Mouse (Mus musculus) liver, embryonic 15.5 days (tissue): Measurements from ENCODE around the gene Phex. TPM values are rescaled to one million over a fixed set of nuclear protein-coding genes. Genes with fewer than 3 reads are reported as not detected.

Experiments used
- ATAC-seq: fragments of 200-750 bp; cut with Nextera tagmentation; 2 replicates; pipeline ENCODE4 v1.8.0; 2017; ENCODE audit warnings: moderate number of reproducible peaks, mild to moderate bottlenecking, moderate library complexity; ENCODE audit not compliant: insufficient read depth
- H3K27ac ChIP-seq: fragments of 300-500 bp; sonication (generic); replicated peaks from 2 replicates; pipeline ENCODE4 v1.5.1; 2015; ENCODE audit warnings: mild to moderate bottlenecking, inconsistent platforms
- H3K27me3 ChIP-seq: fragments of 300-500 bp; sonication (generic); 2 replicates; pipeline ENCODE4 v1.6.1; 2015; ENCODE audit warnings: mild to moderate bottlenecking, inconsistent platforms
- H3K36me3 ChIP-seq: fragments of 300-500 bp; sonication (generic); replicated peaks from 2 replicates; pipeline ENCODE4 v1.6.1; 2015; ENCODE audit warnings: moderate library complexity, mild to moderate bottlenecking, inconsistent platforms
- H3K4me1 ChIP-seq: fragments of 300-500 bp; sonication (generic); replicated peaks from 2 replicates; pipeline ENCODE4 v1.6.1; 2015; ENCODE audit warnings: inconsistent platforms
- H3K4me2 ChIP-seq: fragments of 300-500 bp; sonication (generic); 2 replicates; pipeline ENCODE4 v1.6.1; 2015; ENCODE audit warnings: moderate library complexity, mild to moderate bottlenecking, inconsistent platforms
- H3K4me3 ChIP-seq: fragments of 300-500 bp; sonication (generic); replicated peaks from 2 replicates; pipeline ENCODE4 v1.5.1; 2015; ENCODE audit warnings: mild to moderate bottlenecking, inconsistent platforms
- H3K9ac ChIP-seq: fragments of 300-500 bp; sonication (generic); 2 replicates; pipeline ENCODE4 v1.6.1; 2015; ENCODE audit warnings: moderate library complexity, mild to moderate bottlenecking, inconsistent platforms
- H3K9me3 ChIP-seq: fragments of 300-500 bp; sonication (generic); replicated peaks from 2 replicates; pipeline ENCODE4 v1.6.1; 2016; ENCODE audit warnings: inconsistent platforms
- WGBS: fragments of 180-500 bp; shearing (Covaris S2); methylation state at CpG from one replicate; pipeline ENCODE4 v1.1.7; 2015; ENCODE audit warnings: mixed read lengths; ENCODE audit not compliant: insufficient replicate concordance; 5-methylcytosine and 5-hydroxymethylcytosine counted together
- polyA plus RNA-seq: library from polyadenylated mRNA; unstranded; fragments of >200 nt; fragmentation: Nextera tagmentation; extraction: Ambion mirVana; gene quantifications from 2 replicates; pipeline ENCODE4 v1.2.1, GENCODE M21; 2015

Gene Phex
- polyA plus RNA-seq, 1 experiment from 2014 or later, result not detected

DNA sequence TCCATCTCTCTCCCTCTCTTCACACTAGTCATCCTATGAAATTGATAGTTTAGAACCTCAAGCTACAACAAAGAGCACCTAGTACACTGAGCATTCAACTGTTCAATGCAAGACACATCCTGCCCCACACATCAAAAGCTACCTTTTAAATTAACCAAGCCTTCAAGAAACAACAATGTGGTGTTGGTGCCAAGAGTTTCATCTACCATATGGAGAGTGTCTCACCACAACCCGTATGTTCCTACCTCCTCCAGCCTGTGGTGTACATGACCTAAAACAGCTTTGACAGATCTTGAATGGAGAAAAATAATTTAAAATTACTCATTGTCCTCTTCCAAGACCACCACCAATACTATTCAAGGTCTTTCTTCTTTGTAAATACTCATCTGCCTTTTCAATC lies 106.9 kb downstream of the Phex start:
- no peak for ATAC-seq
- WGBS, result 70% methylated on average over 1 of the region's 1 CpGs
- no peak overlapping the region for H3K9ac ChIP-seq
- no peaks in the 10 kb centered on the region for H3K9me3 ChIP-seq
- H3K36me3 ChIP-seq, result no peaks in the 10 kb centered on the region
- H3K27ac ChIP-seq, result no peak overlapping the region
- no peaks in the 10 kb centered on the region for H3K4me1 ChIP-seq
- H3K4me2 ChIP-seq, result no peak overlapping the region
- no peak overlapping the region for H3K4me3 ChIP-seq
- H3K27me3 ChIP-seq, result no peaks in the 10 kb centered on the region

DNA sequence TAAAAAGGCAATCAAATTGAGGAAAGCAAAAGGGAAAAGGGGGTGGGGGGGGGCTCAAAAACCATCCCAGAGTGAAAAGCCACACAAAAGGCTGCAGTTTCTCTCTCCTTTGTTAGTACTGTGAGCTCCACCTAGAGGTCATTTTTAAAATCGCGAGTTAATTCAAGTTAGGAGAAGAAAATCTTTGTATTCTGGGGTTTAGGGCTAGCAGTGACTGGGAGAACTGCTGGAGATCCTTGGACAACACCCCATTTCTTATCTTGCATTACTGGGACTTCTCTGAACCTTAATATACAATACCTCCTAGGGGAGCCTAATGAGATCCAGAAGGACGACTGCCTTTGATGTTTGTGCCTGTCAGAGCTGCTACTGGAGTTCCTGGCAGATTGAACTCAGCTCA lies 107.7 kb downstream of the Phex start:
- Histone ChIP-seq H3K4me1 (no peaks in the 10 kb centered on the region), H3K9me3 (no peaks in the 10 kb centered on the region), H3K9ac (no peak overlapping the region), H3K27ac (no peak overlapping the region), H3K4me2 (no peak overlapping the region), H3K27me3 (no peaks in the 10 kb centered on the region), H3K4me3 (no peak overlapping the region), H3K36me3 (no peaks in the 10 kb centered on the region)
- WGBS, result 8% methylated on average over 3 of the region's 3 CpGs
- no peak for ATAC-seq

GRCm38 (mm10) chrX:157306796-157307405 lies 108.2 kb downstream of the Phex start:
- H3K9ac ChIP-seq, result no peak overlapping the region
- no peak overlapping the region for H3K27ac ChIP-seq
- no peaks in the 10 kb centered on the region for H3K27me3 ChIP-seq
- no peaks in the 10 kb centered on the region for H3K4me1 ChIP-seq
- WGBS, result 44% methylated on average over 4 of the region's 4 CpGs
- no peak overlapping the region for H3K4me3 ChIP-seq
- no peaks in the 10 kb centered on the region for H3K36me3 ChIP-seq
- ATAC-seq, result no peak
- no peak overlapping the region for H3K4me2 ChIP-seq
- H3K9me3 ChIP-seq, result no peaks in the 10 kb centered on the region

DNA sequence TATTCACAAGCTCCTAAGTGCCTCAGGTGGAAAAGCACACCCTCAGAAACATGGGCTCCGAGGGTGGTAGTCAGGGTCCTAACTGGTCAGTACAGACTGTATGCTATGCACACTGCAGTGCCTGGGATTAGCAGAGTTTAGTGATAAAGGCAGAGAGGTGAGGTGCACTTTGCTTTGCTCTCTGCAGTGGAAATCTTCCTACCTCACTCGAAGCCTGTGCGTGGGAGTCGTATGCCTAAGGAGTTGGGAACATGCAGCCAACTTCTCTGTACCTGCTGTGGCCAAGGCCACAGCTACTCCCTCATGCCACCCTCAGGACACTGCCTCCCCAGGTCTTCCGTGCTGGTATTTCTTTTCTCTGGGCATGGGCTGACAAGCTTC lies 109.3 kb downstream of the Phex start:
- H3K36me3 ChIP-seq, result no peaks in the 10 kb centered on the region
- no peak overlapping the region for H3K4me3 ChIP-seq
- H3K4me2 ChIP-seq, result no peak overlapping the region
- H3K27ac ChIP-seq, result no peak overlapping the region
- no peaks in the 10 kb centered on the region for H3K4me1 ChIP-seq
- no peaks in the 10 kb centered on the region for H3K27me3 ChIP-seq
- H3K9ac ChIP-seq, result no peak overlapping the region
- no peak for ATAC-seq
- no peaks in the 10 kb centered on the region for H3K9me3 ChIP-seq
- WGBS, result 52% methylated on average over 5 of the region's 5 CpGs

GRCm38 (mm10) chrX:157305193-157305851 lies 109.8 kb downstream of the Phex start:
- H3K27me3 ChIP-seq, result no peaks in the 10 kb centered on the region
- WGBS, result 17% methylated on average over 6 of the region's 6 CpGs
- ATAC-seq, result no peak

GRCm38 (mm10) chrX:157292411-157292810 lies 122.7 kb downstream of the Phex start:
- Histone ChIP-seq H3K27me3 (no peaks in the 10 kb centered on the region), H3K4me1 (no peaks in the 10 kb centered on the region), H3K36me3 (no peaks in the 10 kb centered on the region), H3K9me3 (no peaks in the 10 kb centered on the region), H3K27ac (no peak overlapping the region), H3K4me3 (no peak overlapping the region), H3K4me2 (no peak overlapping the region), H3K9ac (no peak overlapping the region)
- ATAC-seq, result no peak

More at GRCm38 (mm10) chrX:157305193-157305851, 109.8 kb downstream of the Phex start:
- Histone ChIP-seq H3K36me3 (no peaks in the 10 kb centered on the region), H3K4me2 (no peak overlapping the region), H3K27ac (no peak overlapping the region), H3K4me1 (no peaks in the 10 kb centered on the region), H3K4me3 (no peak overlapping the region), H3K9ac (no peak overlapping the region), H3K9me3 (no peaks in the 10 kb centered on the region)

DNA sequence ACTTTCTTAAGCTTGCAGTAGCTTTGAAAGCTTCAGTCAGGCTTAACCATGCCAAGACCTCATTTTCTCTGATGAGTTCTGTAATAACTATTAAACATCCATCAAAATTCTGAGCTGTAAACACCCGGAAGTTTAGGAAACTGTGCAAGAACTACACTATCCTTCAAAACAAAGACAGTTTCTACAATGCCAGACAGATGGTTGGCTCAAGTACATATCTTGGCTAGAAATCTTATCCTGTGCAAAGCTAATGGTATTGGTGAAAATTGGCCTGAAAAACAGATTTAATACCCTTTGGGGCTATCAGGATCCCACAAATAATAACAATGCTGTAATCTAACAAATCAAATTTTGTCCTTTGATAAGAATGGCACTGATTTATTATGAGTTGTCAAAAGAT lies 138.5 kb downstream of the Phex start:
- Histone ChIP-seq H3K4me2 (no peak overlapping the region), H3K27me3 (no peaks in the 10 kb centered on the region), H3K27ac (no peak overlapping the region), H3K9me3 (no peaks in the 10 kb centered on the region), H3K4me1 (no peaks in the 10 kb centered on the region), H3K9ac (no peak overlapping the region), H3K4me3 (no peak overlapping the region), H3K36me3 (no peaks in the 10 kb centered on the region)
- no peak for ATAC-seq
- WGBS, result 55% methylated on average over 1 of the region's 1 CpGs

- no peak for ATAC-seq
- Histone ChIP-seq H3K9me3 (no peaks in the 10 kb centered on the region), H3K9ac (no peak overlapping the region), H3K36me3 (no peaks in the 10 kb centered on the region), H3K4me3 (no peak overlapping the region), H3K27me3 (no peaks in the 10 kb centered on the region), H3K27ac (no peak overlapping the region), H3K4me2 (no peak overlapping the region), H3K4me1 (no peaks in the 10 kb centered on the region)
- 61% methylated on average over 3 of the region's 3 CpGs for WGBS
These were observed 141.8 kb downstream of the Phex start for GRCm38 (mm10) chrX:157273291-157273690.

GRCm38 (mm10) chrX:157271609-157272008 lies 143.5 kb downstream of the Phex start:
- H3K4me2 ChIP-seq, result no peak overlapping the region
- 40% methylated on average over 3 of the region's 3 CpGs for WGBS
- H3K27ac ChIP-seq, result no peak overlapping the region
- no peak for ATAC-seq
- no peaks in the 10 kb centered on the region for H3K4me1 ChIP-seq
- H3K4me3 ChIP-seq, result no peak overlapping the region
- no peaks in the 10 kb centered on the region for H3K9me3 ChIP-seq
- H3K9ac ChIP-seq, result no peak overlapping the region
- H3K27me3 ChIP-seq, result no peaks in the 10 kb centered on the region
- H3K36me3 ChIP-seq, result no peaks in the 10 kb centered on the region

- H3K9ac ChIP-seq, result no peak overlapping the region
- no peak for ATAC-seq
- no peaks in the 10 kb centered on the region for H3K4me1 ChIP-seq
- no peak overlapping the region for H3K4me2 ChIP-seq
- WGBS, result 35% methylated on average over 5 of the region's 5 CpGs
- no peak overlapping the region for H3K27ac ChIP-seq
- no peaks in the 10 kb centered on the region for H3K27me3 ChIP-seq
- H3K4me3 ChIP-seq, result no peak overlapping the region
- H3K9me3 ChIP-seq, result no peaks in the 10 kb centered on the region
- no peaks in the 10 kb centered on the region for H3K36me3 ChIP-seq
These were observed 145.3 kb downstream of the Phex start for GRCm38 (mm10) chrX:157269726-157270305.

DNA sequence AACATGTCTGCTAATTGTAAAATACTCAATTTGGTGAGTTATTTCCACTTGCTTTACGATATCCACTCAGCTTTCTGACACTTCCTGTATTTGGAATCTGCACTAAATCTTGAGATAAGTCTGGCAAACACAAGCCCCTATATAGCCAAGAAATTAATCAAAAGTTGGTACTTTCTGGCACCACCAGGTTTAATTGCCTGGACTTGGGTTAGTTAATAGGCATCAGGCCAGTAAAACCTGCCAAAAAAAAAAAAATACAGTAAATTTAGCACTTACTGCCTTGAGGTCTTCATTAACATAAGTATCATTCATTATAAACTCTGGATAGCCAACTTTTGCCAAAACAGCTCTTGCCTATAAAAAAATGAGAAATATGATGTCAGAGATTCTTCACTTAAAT lies 147.0 kb downstream of the Phex start:
- WGBS, result 51% methylated on average over 1 of the region's 1 CpGs
- Histone ChIP-seq H3K4me1 (no peaks in the 10 kb centered on the region), H3K27me3 (no peaks in the 10 kb centered on the region), H3K36me3 (no peaks in the 10 kb centered on the region), H3K4me3 (no peak overlapping the region), H3K9me3 (no peaks in the 10 kb centered on the region), H3K27ac (no peak overlapping the region), H3K9ac (no peak overlapping the region), H3K4me2 (no peak overlapping the region)
- no peak for ATAC-seq

- 56% methylated on average over 1 of the region's 1 CpGs for WGBS
- H3K27me3 ChIP-seq, result no peaks in the 10 kb centered on the region
- no peaks in the 10 kb centered on the region for H3K4me1 ChIP-seq
These were observed 212.4 kb downstream of the Phex start for GRCm38 (mm10) chrX:157202736-157203135.

More at GRCm38 (mm10) chrX:157202736-157203135, 212.4 kb downstream of the Phex start:
- H3K9me3 ChIP-seq, result no peaks in the 10 kb centered on the region
- no peak overlapping the region for H3K27ac ChIP-seq
- H3K4me2 ChIP-seq, result no peak overlapping the region
- ATAC-seq, result no peak
- H3K36me3 ChIP-seq, result no peaks in the 10 kb centered on the region
- no peak overlapping the region for H3K9ac ChIP-seq
- no peak overlapping the region for H3K4me3 ChIP-seq
